Mouse (Mus musculus): Measurements from ENCODE around the gene Trim14. TPM values are rescaled to one million over a fixed set of nuclear protein-coding genes. Genes with fewer than 3 reads are reported as not detected.

Trim14 gene
- total and polyA plus RNA-seq, 3 experiments = 11.6 to 35.4 (median 26.5) TPM

- TF ChIP-seq BHLHE40 (IDR thresholded peaks at IDR 0.05; ENCODE audit: low read depth, low read length) (peak; percentile 94), KAT2A (IDR thresholded peaks at IDR 0.05; ENCODE audit: insufficient replicate concordance, low read length) (no peak), USF2 (conservative IDR thresholded peaks at IDR 0.05; ENCODE audit: low read depth, low read length) (no peak), CTCF (conservative IDR thresholded peaks at IDR 0.05 in 1 of 2, IDR thresholded peaks at IDR 0.05 in 1 of 2; ENCODE audit: low read depth in 2 of 2, low read length in 2 of 2) (no peak), PAX5 (IDR thresholded peaks at IDR 0.05; ENCODE audit: low read length) (no peak), ELF1 (IDR thresholded peaks at IDR 0.05; ENCODE audit: low read depth, low read length) (0 out of 2 replicates have a peak, but pooled peaks have one; percentile 33), SMC3 (IDR thresholded peaks at IDR 0.05; ENCODE audit: low read depth, low read length) (no peak), RAD21 (IDR thresholded peaks at IDR 0.05; ENCODE audit: low read depth, low read length) (no peak), MAFK (IDR thresholded peaks at IDR 0.05; ENCODE audit: insufficient replicate concordance, low read length) (peak; percentile 95), ZMIZ1 (IDR thresholded peaks at IDR 0.05; ENCODE audit: low read depth, low read length) (no peak), POLR2A (IDR thresholded peaks at IDR 0.05; ENCODE audit: low read depth, low read length) (peak; percentile 57; the same call in 1 of the 2 replicates), RCOR1 (conservative IDR thresholded peaks at IDR 0.05; ENCODE audit: low read depth, low read length) (no peak), TCF12 (IDR thresholded peaks at IDR 0.05; ENCODE audit: low read depth, low read length) (peak; percentile 81; the same call in 1 of the 2 replicates), MEF2A (IDR thresholded peaks at IDR 0.05; ENCODE audit: borderline replicate concordance, low read depth, low read length) (peak; percentile 54), EP300 (IDR thresholded peaks at IDR 0.05; ENCODE audit: low read length) (peak; percentile 51; the same call in 1 of the 2 replicates)
These were observed 27.9 kb upstream of the Trim14 start (continued) for GRCm38 (mm10) chr4:46563847-46564246.

GRCm38 (mm10) chr4:46562841-46563240, 26.9 kb upstream of the Trim14 start:
- no peaks in the 10 kb centered on the region for H3K27me3 ChIP-seq (replicated peaks)
- in situ Hi-C loops (cut with MboI; ENCODE audit: low pct_ligation_motif_present, low pct_unique_long_range_greater_than_20kb, low sequenced_read_pairs) = no loop called here
- dilution Hi-C loops (cut with MboI; ENCODE audit: extremely low pct_ligation_motif_present, extremely low pct_unique_long_range_greater_than_20kb, low sequenced_read_pairs) = no loop called here
- peaks cover 79 to 93% of the 10 kb centered on the region in 2 experiments for H3K4me1 ChIP-seq (ENCODE audit: control insufficient read depth in 1 of 2, insufficient read depth in 2 of 2)
- H3K9ac ChIP-seq (ENCODE audit: insufficient read depth, low read depth) = no peak overlapping the region
- peaks cover 4% of the 10 kb centered on the region for H3K9me3 ChIP-seq (replicated peaks; ENCODE audit: low read length)
- no peak for DNase-seq (ENCODE audit: extremely low read depth)
- peak overlapping the region; percentile 96 for H3K27ac ChIP-seq (ENCODE audit: insufficient read depth, low read depth)
- peaks cover 43% of the 10 kb centered on the region for H3K79me2 ChIP-seq (replicated peaks; ENCODE audit: control insufficient read depth, extremely low read depth, insufficient read depth, poor library complexity, severe bottlenecking)
- no peak overlapping the region for H3K4me3 ChIP-seq (replicated peaks in 1 of 3; ENCODE audit: low read depth in 2 of 3, low read length in 2 of 3, poor library complexity in 1 of 3)
- H3K4me2 ChIP-seq (ENCODE audit: insufficient read depth, low read depth, poor library complexity, severe bottlenecking) = no peak overlapping the region
- H3K36me3 ChIP-seq (replicated peaks in 1 of 2; ENCODE audit: control insufficient read depth in 1 of 2, insufficient read depth in 1 of 2, low read length in 1 of 2) = peaks cover 30 to 35% of the 10 kb centered on the region in 2 experiments
- TF ChIP-seq CHD2 (IDR thresholded peaks at IDR 0.05; ENCODE audit: low read length) (no peak), MAZ (IDR thresholded peaks at IDR 0.05; ENCODE audit: low read depth, low read length) (no peak), RCOR1 (conservative IDR thresholded peaks at IDR 0.05; ENCODE audit: low read depth, low read length) (no peak), ZMIZ1 (IDR thresholded peaks at IDR 0.05; ENCODE audit: low read depth, low read length) (no peak), BHLHE40 (IDR thresholded peaks at IDR 0.05; ENCODE audit: low read depth, low read length) (no peak), KAT2A (IDR thresholded peaks at IDR 0.05; ENCODE audit: insufficient replicate concordance, low read length) (no peak), SIN3A (IDR thresholded peaks at IDR 0.05; ENCODE audit: low read length) (no peak)

- Histone ChIP-seq H3K4me3 (replicated peaks in 1 of 3; ENCODE audit: low read depth in 2 of 3, low read length in 2 of 3, poor library complexity in 1 of 3) (no peak overlapping the region), H3K4me2 (ENCODE audit: insufficient read depth, low read depth, poor library complexity, severe bottlenecking) (no peak overlapping the region), H3K79me2 (replicated peaks; ENCODE audit: control insufficient read depth, extremely low read depth, insufficient read depth, poor library complexity, severe bottlenecking) (peaks cover 44% of the 10 kb centered on the region), H3K9me3 (replicated peaks; ENCODE audit: low read length) (peaks cover 4% of the 10 kb centered on the region), H3K36me3 (replicated peaks in 1 of 2; ENCODE audit: control insufficient read depth in 1 of 2, insufficient read depth in 1 of 2, low read length in 1 of 2) (peaks cover 30 to 34% of the 10 kb centered on the region in 2 experiments), H3K27me3 (replicated peaks) (no peaks in the 10 kb centered on the region), H3K27ac (ENCODE audit: insufficient read depth, low read depth) (peak overlapping the region; percentile 44; the same call in 1 of the 2 replicates), H3K4me1 (ENCODE audit: control insufficient read depth in 1 of 2, insufficient read depth in 2 of 2) (peaks cover 78 to 93% of the 10 kb centered on the region in 2 experiments), H3K9ac (ENCODE audit: insufficient read depth, low read depth) (no peak overlapping the region)
- no peak for DNase-seq (ENCODE audit: extremely low read depth)
- dilution Hi-C loops (cut with MboI; ENCODE audit: extremely low pct_ligation_motif_present, extremely low pct_unique_long_range_greater_than_20kb, low sequenced_read_pairs) (no loop called here), in situ Hi-C loops (cut with MboI; ENCODE audit: low pct_ligation_motif_present, low pct_unique_long_range_greater_than_20kb, low sequenced_read_pairs) (no loop called here)
- TF ChIP-seq CTCF (conservative IDR thresholded peaks at IDR 0.05 in 1 of 2, IDR thresholded peaks at IDR 0.05 in 1 of 2; ENCODE audit: low read depth in 2 of 2, low read length in 2 of 2) = no peak
- TF ChIP-seq JUN (IDR thresholded peaks at IDR 0.05; ENCODE audit: insufficient read depth, low read depth, low read length) = no peak
- no peak for TF ChIP-seq CHD1 (IDR thresholded peaks at IDR 0.05; ENCODE audit: low read depth, low read length)
- no peak for TF ChIP-seq MAZ (IDR thresholded peaks at IDR 0.05; ENCODE audit: low read depth, low read length)
- no peak for TF ChIP-seq USF2 (conservative IDR thresholded peaks at IDR 0.05; ENCODE audit: low read depth, low read length)
- no peak for TF ChIP-seq MAFK (IDR thresholded peaks at IDR 0.05; ENCODE audit: insufficient replicate concordance, low read length)
- TF ChIP-seq BHLHE40 (IDR thresholded peaks at IDR 0.05; ENCODE audit: low read depth, low read length) = no peak
- no peak for TF ChIP-seq JUND (conservative IDR thresholded peaks at IDR 0.05; ENCODE audit: low read depth, low read length)
- no peak for TF ChIP-seq TCF12 (IDR thresholded peaks at IDR 0.05; ENCODE audit: low read depth, low read length)
- TF ChIP-seq IRF4 (IDR thresholded peaks at IDR 0.05; ENCODE audit: low read depth, low read length) = no peak
- TF ChIP-seq MAX (IDR thresholded peaks at IDR 0.05; ENCODE audit: low read length) = no peak
- TF ChIP-seq RAD21 (IDR thresholded peaks at IDR 0.05; ENCODE audit: low read depth, low read length) = no peak
- no peak for TF ChIP-seq ELF1 (IDR thresholded peaks at IDR 0.05; ENCODE audit: low read depth, low read length)
- no peak for TF ChIP-seq ZKSCAN1 (IDR thresholded peaks at IDR 0.05; ENCODE audit: borderline replicate concordance, low read depth, low read length)
- no peak for TF ChIP-seq SIN3A (IDR thresholded peaks at IDR 0.05; ENCODE audit: low read length)
- no peak for TF ChIP-seq USF1 (IDR thresholded peaks at IDR 0.05; ENCODE audit: low read depth, low read length)
- no peak for TF ChIP-seq NRF1 (IDR thresholded peaks at IDR 0.05; ENCODE audit: low read depth, low read length)
- TF ChIP-seq MEF2A (IDR thresholded peaks at IDR 0.05; ENCODE audit: borderline replicate concordance, low read depth, low read length) = no peak
These were observed 26.1 kb upstream of the Trim14 start for GRCm38 (mm10) chr4:46562037-46562436.

All from CH12.LX (cell line).